Mouse (Mus musculus): ENCODE measurements around the gene Hyal1. TPM values are rescaled to one million over a fixed set of nuclear protein-coding genes. Genes with fewer than 3 reads are reported as not detected.

The Hyal1 gene
- total RNA-seq, 2 experiments from 2014 or later = 6.0 to 8.5 TPM

DNA sequence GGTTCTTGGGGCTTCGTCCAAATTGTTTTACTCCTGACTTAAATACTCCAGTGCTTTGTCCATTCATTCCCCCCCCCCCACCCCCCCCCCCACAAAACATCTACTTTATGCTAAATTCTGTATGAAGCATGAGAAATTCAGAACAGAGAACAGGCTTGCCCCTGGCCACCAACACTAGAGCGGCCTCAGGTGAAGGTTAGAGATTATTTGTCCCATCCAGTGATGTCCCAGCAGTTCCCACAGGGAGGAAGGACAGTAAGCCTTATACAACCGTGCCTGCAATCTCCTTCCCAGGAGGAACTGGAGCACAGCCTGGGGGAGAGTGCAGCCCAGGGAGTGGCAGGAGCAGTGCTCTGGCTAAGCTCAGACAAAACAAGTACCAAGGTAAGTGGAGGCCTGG, 1.9 kb downstream of the Hyal1 start, which contains the start of gene Naa80:
Naa80 (plus strand) TSS at position 301 of the 400 bp plus-strand sequence.
- DNase-seq (ENCODE audit: extremely low spot score in 1 of 2, low spot score in 2 of 2) = no peak
- Histone ChIP-seq H3K27ac (0 out of 2 replicates have a peak within 1 kb of the TSS, but pooled peaks have one; percentile 90), H3K4me3 (no peak within 1 kb of the TSS)
- intact Hi-C loops (cut with DNase I) = loop anchor here (10.0 kb wide), 1 partner anchor 916 kb away; the partner anchor contains the start of gene Usp19
- no peak for TF ChIP-seq CTCF (IDR thresholded peaks at IDR 0.05)

DNA sequence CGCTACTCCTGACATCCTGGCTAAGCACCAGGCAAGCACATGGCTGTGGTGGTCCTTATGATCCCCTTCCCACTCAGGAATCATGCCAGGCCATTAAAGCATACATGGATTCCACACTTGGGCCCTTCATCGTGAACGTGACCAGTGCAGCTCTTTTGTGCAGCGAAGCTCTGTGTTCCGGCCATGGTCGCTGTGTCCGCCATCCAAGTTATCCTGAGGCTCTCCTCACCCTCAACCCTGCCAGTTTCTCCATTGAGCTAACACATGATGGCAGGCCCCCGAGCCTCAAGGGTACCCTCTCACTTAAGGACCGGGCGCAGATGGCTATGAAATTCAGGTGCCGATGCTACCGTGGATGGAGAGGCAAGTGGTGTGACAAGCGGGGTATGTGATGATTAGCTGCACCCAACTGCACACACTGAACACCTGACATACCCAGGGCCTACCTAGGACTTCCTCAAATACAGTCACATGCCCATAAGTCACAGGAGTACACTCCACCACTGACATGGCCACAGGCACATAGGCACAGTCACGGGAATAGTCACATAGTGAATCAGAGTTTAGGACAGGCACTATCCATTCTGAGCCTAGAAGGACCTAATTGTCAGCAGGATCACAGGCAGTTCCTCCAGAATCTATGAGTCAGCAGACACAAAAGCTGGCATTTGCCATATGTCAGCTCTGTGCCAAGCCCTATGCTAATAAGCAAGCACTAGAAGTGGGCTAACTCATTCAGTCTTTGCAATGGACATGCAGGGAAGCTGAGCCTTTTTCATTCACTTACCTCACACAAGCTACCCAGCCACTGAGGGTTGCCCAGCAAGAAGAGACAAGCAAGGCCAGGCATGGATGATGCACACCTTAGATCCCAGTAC, 2.5 kb downstream of the Hyal1 start:
- no peak for DNase-seq (ENCODE audit: extremely low spot score in 1 of 2, low spot score in 2 of 2)
- intact Hi-C loops (cut with DNase I) = loop anchor here (10.0 kb wide), 1 partner anchor 916 kb away; the partner anchor contains the start of gene Usp19
- 0 out of 2 replicates have a peak overlapping the region, but pooled peaks have one; percentile 90 for H3K27ac ChIP-seq
- no peak for TF ChIP-seq CTCF (IDR thresholded peaks at IDR 0.05)
- H3K4me3 ChIP-seq = no peak overlapping the region

GRCm38 (mm10) chr9:107580501-107581317, 4.0 kb downstream of the Hyal1 start, which contains the start of gene Hyal3:
TSS of gene Hyal3 (plus strand) at chr9:107580818.
- intact Hi-C loops (cut with DNase I) = no loop called here
- Histone ChIP-seq H3K27ac (peak within 1 kb of the TSS; percentile 90), H3K4me3 (peak within 1 kb of the TSS; percentile 80)
- peak; percentile 82 to 85 for DNase-seq (ENCODE audit: extremely low spot score in 1 of 2, low spot score in 2 of 2)
- TF ChIP-seq CTCF (IDR thresholded peaks at IDR 0.05) = no peak

DNA sequence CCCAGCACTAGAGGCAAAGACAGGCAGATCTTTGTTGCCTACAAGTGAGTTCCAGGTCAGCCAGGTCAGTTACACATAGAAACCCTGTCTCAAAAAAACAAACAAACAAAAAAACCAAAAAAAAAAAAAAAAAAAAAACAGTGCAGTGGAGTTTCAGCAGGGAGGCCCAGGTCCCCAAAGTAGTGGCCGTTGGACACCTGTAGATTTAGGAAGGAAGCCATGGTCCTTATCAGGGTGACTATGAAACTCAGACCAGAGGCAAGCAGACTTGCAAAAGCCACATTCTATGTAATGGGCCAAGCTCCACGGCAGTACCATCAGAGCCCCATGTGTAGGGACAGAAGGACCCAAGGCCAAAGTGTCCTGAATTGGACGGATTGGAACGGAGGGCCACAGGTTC, 4.9 kb downstream of the Hyal1 start:
- DNase-seq (ENCODE audit: extremely low spot score in 1 of 2, low spot score in 2 of 2) = no peak
- TF ChIP-seq CTCF (IDR thresholded peaks at IDR 0.05) = no peak
- H3K4me3 ChIP-seq = peak overlapping the region; percentile 80
- no peak overlapping the region for H3K27ac ChIP-seq
- intact Hi-C loops (cut with DNase I) = no loop called here

DNA sequence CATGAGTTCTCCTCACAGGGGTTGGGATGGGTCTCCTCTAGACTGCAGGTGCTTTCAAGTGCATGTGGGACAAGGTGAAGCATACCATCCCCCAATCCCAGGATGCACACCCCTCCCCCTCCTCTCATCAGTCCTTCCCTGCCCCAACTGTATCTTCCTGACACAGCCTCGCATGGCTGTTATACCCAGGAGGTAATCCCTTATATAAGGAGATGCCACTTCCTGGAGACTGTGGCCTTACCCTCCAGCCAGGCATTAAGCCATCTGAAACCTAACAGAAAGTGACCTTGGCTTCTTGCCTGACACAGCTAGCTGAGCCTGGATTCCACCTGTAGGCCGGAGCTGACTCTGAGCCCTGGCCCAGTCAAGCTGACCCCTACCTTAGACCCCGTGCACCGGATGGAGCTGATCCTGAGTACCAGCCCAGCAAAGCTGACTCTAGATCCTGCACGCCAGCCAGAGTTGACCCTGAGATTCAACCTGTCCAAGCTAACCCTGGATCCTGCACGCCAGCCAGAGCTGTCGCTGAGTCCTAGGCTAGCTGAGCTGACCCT, 5.9 kb downstream of the Hyal1 start:
- intact Hi-C loops (cut with DNase I) = no loop called here
- no peak for TF ChIP-seq CTCF (IDR thresholded peaks at IDR 0.05)
- H3K4me3 ChIP-seq = no peak overlapping the region
- H3K27ac ChIP-seq = no peak overlapping the region
- no peak for DNase-seq (ENCODE audit: extremely low spot score in 1 of 2, low spot score in 2 of 2)

DNA sequence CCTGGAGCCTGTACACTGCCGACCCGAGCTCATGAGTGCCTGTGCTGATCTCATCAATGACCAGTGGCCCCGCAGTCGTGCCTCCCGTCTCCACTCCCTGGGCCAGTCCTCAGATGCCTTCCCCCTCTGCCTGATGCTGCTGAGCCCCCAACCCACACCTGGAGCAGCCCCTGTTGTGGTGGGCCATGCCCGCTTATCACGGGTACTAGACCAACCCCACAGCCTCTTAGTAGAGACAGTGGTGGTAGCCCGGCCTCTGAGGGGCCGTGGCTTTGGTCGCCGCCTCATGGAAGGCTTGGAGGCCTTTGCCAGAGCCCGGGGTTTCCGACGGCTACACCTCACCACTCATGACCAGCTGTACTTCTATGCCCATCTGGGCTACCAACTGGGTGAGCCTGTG, 6.4 kb downstream of the Hyal1 start:
- intact Hi-C loops (cut with DNase I) = no loop called here
- no peak for TF ChIP-seq CTCF (IDR thresholded peaks at IDR 0.05)
- no peak overlapping the region for H3K4me3 ChIP-seq
- H3K27ac ChIP-seq = no peak overlapping the region
- no peak for DNase-seq (ENCODE audit: extremely low spot score in 1 of 2, low spot score in 2 of 2)

DNA sequence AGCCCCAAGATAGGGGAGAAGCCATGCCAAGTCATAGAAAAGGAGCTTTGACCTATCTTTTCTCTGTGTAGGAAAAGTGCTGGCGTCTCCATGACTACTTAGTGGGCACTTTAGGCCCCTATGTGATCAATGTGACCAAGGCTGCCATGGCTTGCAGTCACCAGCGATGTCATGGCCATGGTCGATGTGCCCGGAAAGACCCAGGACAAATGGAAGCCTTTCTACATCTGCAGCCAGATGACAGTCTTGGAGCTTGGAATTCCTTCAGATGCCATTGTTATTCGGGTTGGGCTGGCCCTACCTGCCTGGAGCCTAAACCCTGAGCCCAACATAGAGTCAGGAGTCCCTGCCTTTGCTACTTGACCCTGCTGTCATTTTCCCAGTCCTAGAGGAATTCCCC, 9.8 kb downstream of the Hyal1 start:
- Histone ChIP-seq H3K27ac (no peak overlapping the region), H3K4me3 (no peak overlapping the region)
- no peak for DNase-seq (ENCODE audit: extremely low spot score in 1 of 2, low spot score in 2 of 2)
- intact Hi-C loops (cut with DNase I) = no loop called here
- TF ChIP-seq CTCF (IDR thresholded peaks at IDR 0.05) = no peak

DNA sequence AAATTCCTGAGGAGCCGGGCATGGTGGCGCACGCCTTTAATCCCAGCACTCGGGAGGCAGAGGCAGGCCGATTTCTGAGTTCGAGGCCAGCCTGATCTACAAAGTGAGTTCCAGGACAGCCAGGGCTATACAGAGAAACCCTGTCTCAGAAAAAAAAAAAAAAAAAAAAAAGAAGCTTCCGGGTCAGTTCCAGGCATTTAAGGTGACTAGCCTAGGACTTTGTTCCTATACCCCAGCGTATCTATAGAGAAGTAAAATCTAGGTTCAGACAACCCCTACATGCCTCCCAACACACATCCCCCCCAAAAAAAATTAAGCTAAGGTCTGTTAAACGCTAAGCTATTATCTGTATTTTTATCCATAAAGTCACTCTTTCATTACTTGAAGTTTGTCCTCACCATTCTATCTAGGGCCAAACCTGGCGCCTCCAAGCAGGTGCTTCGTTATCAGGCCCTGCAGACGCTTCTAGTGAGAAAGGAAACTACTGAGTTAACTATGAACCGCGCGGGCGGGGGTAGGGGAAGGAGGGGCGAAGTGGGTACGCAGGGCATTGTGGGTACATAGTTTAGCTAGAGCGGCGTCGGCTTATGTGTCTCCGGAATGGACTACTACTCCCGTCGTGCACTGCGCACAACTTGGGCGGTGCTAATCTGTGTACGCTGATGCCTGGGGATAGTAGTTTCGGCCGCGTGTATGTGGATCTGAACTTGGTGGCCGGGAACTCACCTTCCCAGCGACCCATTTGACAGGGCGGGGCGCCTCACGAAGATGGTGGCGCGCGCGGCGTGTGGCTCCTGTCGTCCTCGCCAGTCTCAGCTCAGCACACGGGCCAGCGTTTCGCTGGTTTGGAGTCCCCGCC, 10.5 kb downstream of the Hyal1 start, which contains the start of gene Ifrd2:
Ifrd2 (plus strand) TSS at position 669 of the 859 bp plus-strand sequence.
- peak within 1 kb of the TSS; percentile 70 for H3K27ac ChIP-seq
- peak; percentile 95 to 97 for DNase-seq (ENCODE audit: extremely low spot score in 1 of 2, low spot score in 2 of 2)
- peak within 1 kb of the TSS; percentile 81 for H3K4me3 ChIP-seq
- intact Hi-C loops (cut with DNase I) = loop anchor here (1.0 kb wide), 1 partner anchor 25 kb away; no protein-coding TSS in a partner anchor
- TF ChIP-seq CTCF (IDR thresholded peaks at IDR 0.05) = no peak

- peak overlapping the region; percentile 70 for H3K27ac ChIP-seq
- H3K4me3 ChIP-seq = peak overlapping the region; percentile 81
- no peak for TF ChIP-seq CTCF (IDR thresholded peaks at IDR 0.05)
- DNase-seq (ENCODE audit: extremely low spot score in 1 of 2, low spot score in 2 of 2) = peak in 1 of 2 experiments; percentile 31
- intact Hi-C loops (cut with DNase I) = loop anchor here (1.0 kb wide), 1 partner anchor 24 kb away; no protein-coding TSS in a partner anchor
Measured at GRCm38 (mm10) chr9:107587833-107588639, 11.3 kb downstream of the Hyal1 start.

All from left cerebral cortex, adult 2 months (tissue).